Mouse (Mus musculus) testis, postnatal 14 days (tissue): ENCODE results near the gene Cuedc1.
A peak's percentile ranks its signal among the peaks of the same experiment; 100 is the strongest.

Experiments
- DNase-seq: peaks from one replicate; pipeline ENCODE4 v3.0.0; 2021; ENCODE audit warnings: low spot score

The Cuedc1 gene

DNA sequence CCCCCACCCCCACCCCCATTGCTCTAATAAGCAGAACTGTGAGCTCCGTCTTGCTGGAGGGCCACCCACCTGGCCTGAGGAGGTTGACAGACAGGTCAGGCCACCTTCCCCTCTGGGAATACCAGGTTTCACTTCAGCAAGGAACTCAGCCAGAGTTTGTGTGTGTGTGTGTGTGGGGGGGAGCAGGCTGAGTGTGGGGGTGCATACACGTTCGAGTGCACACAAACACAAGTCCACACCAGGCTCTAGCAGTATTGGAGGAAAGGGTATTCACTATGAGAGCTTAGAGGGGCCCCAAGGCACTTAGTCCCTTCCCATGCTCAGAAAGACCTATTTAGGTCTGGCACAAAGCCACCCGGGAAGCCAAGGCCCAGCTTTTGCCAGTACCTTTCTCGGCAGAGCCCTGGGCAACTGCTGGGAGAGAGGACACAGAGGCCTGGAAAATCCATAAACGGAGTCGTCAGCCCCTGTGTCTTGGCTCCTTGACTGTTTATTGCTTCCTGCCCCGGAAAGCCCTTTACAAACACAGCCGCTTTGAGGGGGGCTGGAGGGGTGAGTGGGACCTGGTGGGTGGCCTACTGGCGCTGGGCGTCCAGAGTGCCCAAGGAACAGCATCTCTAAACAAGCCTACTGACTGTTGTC, 50.9 kb downstream of the Cuedc1 start:
- no peak for DNase-seq

DNA sequence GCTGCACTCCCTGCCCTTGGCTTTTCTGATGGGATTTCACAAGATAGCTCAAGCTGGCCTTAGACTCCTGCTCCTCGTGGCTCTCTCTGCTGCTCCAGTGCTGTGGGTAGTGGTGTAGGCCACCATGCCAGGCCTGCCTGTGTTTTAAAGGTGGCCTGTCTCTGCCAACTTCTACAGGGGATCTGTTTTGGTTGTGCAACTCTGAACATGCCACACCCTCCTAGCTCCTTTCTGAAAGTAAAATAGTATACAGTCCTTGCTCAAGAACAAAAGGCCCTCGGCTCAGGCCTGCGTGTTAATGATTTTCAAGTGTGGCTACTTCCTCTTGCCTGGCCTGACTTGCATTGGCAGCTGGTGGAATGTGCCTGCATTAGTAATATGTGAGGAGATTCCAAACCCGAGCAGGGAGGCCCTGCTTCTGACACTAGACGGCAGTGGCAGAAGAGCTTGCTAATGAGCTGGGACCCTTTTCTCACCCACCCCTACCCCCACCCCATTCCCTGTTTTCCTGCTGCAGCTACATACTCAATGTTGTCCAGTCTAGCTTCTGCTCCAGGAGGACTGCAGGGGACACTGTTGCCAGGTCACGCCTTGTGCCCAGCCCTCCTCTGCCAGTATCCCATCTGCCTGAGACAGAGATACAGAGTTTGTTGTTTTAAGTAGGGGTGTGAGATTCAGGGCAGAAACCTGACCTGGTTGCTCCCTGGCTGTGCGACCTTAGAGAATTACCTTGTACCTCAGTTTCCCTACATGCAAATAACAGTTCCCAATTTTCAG, 53.7 kb downstream of the Cuedc1 start:
- no peak for DNase-seq

- DNase-seq: no peak
Observed at GRCm38 (mm10) chr11:88153880-88154279, 56.0 kb downstream of the Cuedc1 start.

DNA sequence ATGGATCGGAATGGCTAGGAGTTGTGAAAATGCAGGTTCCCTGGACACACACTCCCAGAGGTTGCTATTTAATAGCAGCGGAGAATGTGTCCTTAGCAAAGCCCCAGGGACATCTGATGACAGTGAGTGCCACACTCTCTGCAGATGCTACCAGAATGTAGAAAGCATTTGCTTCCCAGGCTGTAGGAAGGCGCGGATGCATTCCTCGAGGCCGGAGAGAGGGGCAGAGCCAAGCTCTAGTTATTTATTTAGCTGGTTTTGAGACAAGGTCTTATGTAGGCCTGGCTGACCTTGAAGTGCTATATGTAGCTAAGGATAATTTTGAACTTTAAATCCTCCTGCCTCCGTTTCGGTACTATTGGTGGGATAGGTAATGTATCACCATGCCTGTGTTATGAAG, 56.6 kb downstream of the Cuedc1 start:
- DNase-seq: no peak

DNA sequence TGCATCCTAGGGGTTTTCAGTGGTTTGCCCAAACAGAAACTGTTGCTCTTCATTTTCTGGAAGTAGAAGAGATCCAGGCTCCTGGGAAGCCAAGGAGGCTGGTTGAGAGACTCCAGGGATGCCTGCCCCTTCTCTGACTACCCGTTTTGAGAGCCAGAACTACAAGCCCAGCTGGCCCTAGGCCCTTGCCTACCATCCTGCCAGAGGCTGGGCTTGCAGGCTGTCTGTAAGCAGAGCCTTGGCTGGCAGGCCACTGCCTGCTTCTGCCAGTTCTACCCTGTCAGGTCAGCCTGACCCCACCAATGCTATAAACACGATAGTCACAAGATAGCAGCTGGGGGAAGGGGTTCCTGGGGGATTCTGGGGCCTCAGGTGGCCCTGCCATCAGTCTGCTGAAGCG, 57.6 kb downstream of the Cuedc1 start:
- DNase-seq: no peak

DNA sequence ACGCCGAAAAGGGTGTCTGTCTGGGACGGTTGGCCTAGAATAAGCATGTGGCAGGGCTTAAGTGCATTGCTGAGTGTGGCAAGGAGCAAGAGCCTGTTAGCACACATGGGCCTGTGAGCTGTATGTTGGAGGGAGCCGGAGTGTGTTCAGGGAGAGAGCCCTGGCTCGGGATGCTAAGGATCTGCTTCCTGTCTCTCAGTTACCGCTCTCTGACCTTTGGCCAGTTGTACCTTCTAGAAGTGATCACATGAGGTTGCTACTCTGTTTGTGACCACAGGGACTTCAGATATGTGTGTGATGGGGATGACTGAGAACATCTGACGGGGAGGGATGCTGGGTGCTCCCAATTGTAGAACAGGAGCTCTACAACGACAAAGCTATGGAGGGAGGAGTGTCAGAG, 58.1 kb downstream of the Cuedc1 start:
- no peak for DNase-seq

DNA sequence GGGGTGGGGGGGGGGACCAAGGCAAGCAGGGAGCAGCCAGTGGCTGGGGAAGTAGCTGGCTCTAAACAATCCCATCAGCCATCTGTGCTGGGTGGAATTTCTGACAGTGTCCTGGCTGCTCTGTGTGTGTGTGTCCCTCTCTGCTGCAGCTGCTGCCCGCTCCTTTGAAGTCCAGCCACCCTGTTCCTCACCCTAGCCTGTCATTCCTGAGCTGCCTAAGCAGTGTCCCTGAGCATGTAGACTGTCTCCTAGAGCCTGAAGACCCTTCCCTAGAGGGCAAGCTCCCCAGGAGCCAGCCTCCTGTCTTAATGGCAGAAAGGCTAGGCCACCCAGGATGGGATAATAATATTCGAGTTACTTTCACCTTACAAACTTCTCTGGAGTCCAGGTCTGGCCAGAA, 58.5 kb downstream of the Cuedc1 start:
- DNase-seq: no peak

- no peak for DNase-seq
Observed at GRCm38 (mm10) chr11:88158842-88159246, 61.0 kb downstream of the Cuedc1 start.

- no peak for DNase-seq
Observed at GRCm38 (mm10) chr11:88159389-88159788, 61.5 kb downstream of the Cuedc1 start.

GRCm38 (mm10) chr11:88160316-88160715, 62.5 kb downstream of the Cuedc1 start:
- no peak for DNase-seq

GRCm38 (mm10) chr11:88161051-88161581, 63.3 kb downstream of the Cuedc1 start:
- DNase-seq: peak; percentile 51

DNA sequence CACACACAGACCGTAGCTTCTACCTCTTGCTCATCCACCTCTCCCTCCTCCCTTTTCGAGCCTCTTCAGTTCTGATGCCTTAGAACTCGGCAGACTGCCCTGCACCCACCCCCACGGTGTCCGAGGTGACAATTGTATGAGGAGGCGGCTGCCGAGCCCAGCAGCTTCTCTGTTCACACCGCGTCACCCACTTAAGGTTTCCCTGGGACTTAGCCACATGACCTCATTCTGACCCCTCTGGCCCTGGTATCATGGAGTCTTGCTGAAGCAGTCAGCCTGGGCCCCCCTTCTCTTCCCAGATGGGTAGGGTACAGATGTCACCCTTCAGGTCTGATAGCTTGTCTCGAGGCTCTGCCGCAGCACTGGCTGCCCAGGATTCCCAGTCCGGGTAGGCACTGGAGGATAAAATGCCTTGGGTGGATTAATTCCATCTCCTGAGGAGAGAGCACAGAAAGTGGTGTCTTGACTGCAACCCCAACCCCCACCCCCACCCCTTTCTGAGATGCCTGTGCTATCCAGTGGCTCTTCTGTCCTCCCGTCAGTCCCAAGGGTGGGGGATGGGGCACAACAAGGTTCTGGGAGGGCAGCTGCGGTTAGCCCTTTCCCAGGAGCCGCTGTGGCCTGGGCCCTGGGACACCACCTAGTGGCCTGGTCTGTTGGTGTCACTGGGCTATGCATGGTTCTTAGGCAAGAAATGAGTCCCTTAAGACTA, 63.9 kb downstream of the Cuedc1 start:
- peak; percentile 84 for DNase-seq

GRCm38 (mm10) chr11:88162740-88163139, 64.9 kb downstream of the Cuedc1 start:
- no peak for DNase-seq

DNA sequence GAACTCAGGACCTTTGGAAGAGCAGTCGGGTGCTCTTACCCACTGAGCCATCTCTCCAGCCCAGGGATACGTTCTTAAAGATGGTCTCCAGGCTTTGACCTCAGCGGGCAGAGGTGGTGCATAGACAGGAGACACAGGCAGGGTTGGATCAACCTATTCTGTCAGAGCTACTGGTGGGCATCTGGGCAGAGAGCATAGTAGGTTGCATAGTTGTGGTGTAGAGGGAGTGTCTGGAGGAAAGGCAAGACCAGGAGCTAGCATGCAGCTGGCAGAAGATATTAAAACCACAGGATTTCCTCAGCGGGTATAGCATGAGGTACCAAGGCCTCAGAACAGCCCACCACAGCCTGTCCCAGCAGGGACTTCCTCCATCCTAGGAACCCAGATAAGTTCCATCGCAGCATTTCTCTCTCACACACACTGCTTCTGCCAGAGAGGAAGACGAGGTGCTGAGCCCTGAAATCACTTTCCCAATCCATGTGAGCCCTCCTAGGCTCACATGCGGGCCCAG, 66.4 kb downstream of the Cuedc1 start:
- DNase-seq: no peak

- peak; percentile 63 for DNase-seq
Observed at GRCm38 (mm10) chr11:88164801-88165377, 67.0 kb downstream of the Cuedc1 start.

DNA sequence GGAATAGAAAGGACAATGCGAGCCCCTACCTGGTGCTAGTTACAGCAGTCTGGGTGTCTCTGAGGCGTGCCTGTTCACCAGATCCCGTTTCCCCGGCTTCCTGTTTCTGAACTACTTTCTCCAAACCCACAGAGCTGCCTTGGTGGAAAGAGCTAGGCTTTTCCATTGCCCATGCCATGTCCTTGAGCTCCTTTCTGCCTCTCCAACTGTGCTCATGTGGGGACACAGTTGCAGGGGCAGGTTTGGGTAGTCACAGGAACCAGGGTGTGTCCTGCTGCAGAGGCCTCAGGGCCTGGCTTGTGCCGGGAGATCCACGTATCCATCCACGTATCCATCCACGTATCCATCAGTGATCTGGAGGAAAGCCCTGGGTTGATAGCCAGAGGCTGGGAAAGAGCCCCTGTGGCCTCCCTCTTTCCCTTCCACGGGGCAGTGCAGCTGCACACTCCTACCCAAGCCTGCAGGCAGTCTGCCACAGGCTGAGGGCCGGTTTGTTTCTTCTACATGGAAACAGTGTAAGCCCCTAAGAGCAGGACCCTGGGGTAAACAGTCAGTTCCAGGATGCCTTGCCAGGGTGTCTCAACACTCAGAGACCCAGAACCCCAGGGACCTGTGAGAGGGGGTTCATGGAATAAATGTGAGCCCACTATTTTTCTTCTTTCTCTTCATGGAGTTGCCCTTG, 68.0 kb downstream of the Cuedc1 start:
- DNase-seq: no peak

DNA sequence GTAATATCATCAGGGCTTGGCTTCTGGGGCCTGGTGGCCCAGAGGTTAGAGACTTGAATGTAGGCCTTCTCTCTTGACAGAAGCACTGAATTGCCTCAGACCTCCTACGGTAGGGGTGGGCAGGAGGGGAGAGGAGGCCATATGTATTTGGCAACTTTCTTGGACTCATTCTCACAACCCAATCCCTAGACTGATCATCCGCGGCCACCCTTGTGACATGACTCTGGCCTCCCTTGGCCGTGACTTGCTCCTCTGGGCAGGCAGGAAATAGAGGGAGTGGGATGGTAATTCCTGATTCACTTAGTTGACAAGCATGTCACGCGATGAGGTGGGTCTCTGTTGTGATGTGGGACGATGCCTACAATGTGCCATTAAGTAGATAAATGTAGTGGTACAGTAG, 68.6 kb downstream of the Cuedc1 start:
- DNase-seq: no peak

DNA sequence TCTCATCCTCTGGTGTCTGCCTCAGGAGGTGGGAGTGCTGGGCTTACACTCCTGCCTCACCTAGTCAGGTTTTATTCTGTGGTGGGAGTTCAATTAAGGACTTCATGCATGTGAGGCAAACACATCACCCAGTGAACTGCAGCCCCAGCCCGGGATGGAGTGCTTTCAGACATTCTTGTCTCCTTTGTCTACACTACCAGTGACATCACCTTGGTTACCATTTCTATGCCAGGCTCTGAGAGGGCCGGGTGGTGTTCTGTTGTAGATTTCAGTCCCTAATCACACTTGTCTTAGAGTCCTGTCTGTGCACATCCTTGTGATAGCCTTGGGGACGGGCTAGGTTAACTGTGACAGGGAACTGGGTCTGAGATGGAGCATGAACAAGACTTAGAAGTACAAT, 70.8 kb downstream of the Cuedc1 start:
- DNase-seq: no peak

- DNase-seq: no peak
Observed at GRCm38 (mm10) chr11:88169531-88170040, 71.7 kb downstream of the Cuedc1 start.

DNA sequence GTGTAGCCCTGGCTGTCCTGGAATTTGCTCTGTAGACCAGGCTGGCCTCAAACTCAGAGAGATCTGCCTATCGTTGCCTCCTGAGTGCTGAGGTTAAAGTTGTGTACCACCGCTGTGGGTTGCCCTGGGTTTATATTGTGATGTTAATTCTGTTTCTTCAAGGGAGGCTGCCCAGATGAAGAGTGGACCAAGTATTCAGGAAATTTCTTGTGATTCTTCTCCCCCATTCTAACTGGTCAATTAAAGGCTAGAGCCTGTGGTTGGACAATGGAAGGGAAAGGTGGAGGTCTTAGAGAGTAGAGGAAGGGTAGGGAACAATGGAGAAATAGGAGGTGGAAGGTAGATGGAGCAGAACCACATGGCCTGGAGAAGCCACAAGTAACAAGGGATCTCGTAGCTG, 72.7 kb downstream of the Cuedc1 start:
- DNase-seq: no peak

DNA sequence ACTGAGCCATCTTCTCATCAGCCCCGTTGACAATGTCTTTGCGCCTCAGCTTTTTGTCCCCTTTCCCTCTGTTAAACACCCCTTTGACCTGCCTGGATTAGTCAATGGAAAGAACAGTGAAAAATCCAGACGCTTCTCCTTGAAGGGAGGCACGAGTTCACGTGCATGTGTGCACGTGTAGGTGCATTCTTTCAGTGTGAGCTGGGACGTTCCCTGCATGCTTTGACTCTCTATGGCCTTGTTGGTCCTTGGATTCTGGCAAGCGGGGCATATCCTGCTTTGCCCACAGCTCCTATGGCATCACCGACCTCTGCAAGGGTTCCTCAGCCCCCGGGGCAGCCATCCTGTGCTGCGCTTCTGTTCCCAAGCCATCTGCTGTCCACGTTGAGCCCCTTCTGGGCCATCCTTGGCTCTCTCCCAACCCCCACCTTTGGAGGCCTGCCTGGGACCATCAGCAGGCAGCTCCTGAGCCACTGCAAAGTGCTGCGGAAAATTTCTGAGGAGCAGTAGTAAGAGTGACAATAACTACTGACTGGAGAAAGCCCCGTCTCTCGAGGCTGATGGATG, 74.1 kb downstream of the Cuedc1 start:
- DNase-seq: no peak
